Mouse (Mus musculus) ES-E14 (cell line): ENCODE results near the gene Nav3. TPM values are rescaled to one million over a fixed set of nuclear protein-coding genes. Genes with fewer than 3 reads are reported as not detected.

ENCODE experiments used
- DNase-seq: peaks from one replicate; pipeline ENCODE4 v3.0.0-alpha.2; 2013; ENCODE audit warnings: low read depth, low spot score
- H3K27ac ChIP-seq: 2 replicates; pipeline ENCODE4 v1.5.1; 2012; ENCODE audit warnings: low read depth, mild to moderate bottlenecking, low read length, moderate library complexity, mixed read lengths; ENCODE audit not compliant: poor library complexity, insufficient read depth, severe bottlenecking
- H3K36me3 ChIP-seq: 2 replicates; pipeline ENCODE4 v1.6.1; 2012; ENCODE audit warnings: mild to moderate bottlenecking, low read length, moderate library complexity, mixed read lengths; ENCODE audit not compliant: control insufficient read depth, poor library complexity, insufficient read depth, severe bottlenecking
- H3K4me1 ChIP-seq, 2 experiments: fragments of 150-350 bp in 1 of 2; sonication (generic) in 1 of 2; 2 replicates each; pipeline ENCODE4 v1.6.1; 2012; ENCODE audit warnings: low read length in 2 of 2, mild to moderate bottlenecking in 1 of 2, mixed read lengths in 1 of 2; ENCODE audit not compliant: control insufficient read depth in 2 of 2, insufficient read depth in 2 of 2, poor library complexity in 1 of 2
- H3K4me3 ChIP-seq, 2 experiments: fragments of 150-350 bp in 1 of 2; sonication (generic) in 1 of 2; 2 replicates each; pipeline ENCODE4 v1.5.1; 2012; ENCODE audit warnings: low read length in 2 of 2, low read depth in 1 of 2, mild to moderate bottlenecking in 1 of 2, mixed read lengths in 1 of 2; ENCODE audit not compliant: insufficient read depth in 1 of 2, poor library complexity in 1 of 2, severe bottlenecking in 1 of 2
- H3K9ac ChIP-seq: 2 replicates; pipeline ENCODE4 v1.6.1; 2012; ENCODE audit warnings: low read depth, mild to moderate bottlenecking, low read length, mixed read lengths; ENCODE audit not compliant: poor library complexity, insufficient read depth, severe bottlenecking
- H3K9me3 ChIP-seq: fragments of 150-350 bp; sonication (generic); 2 replicates; pipeline ENCODE4 v1.6.1; 2012; ENCODE audit warnings: low read depth, mild to moderate bottlenecking, low read length; ENCODE audit not compliant: control insufficient read depth, insufficient read depth
- CHD2 ChIP-seq: IDR thresholded peaks from 2 replicates; pipeline ENCODE4 v1.6.1; 2014; ENCODE audit warnings: mild to moderate bottlenecking, low read depth, low read length, inconsistent platforms
- HCFC1 ChIP-seq: IDR thresholded peaks from 2 replicates; pipeline ENCODE4 v1.6.1; 2012; ENCODE audit warnings: low read length, inconsistent platforms, borderline replicate concordance; ENCODE audit not compliant: insufficient read depth
- MAFK ChIP-seq: IDR thresholded peaks from 2 replicates; pipeline ENCODE4 v1.6.1; 2014; ENCODE audit warnings: mild to moderate bottlenecking, low read depth, low read length, inconsistent platforms; ENCODE audit not compliant: insufficient read depth
- ZC3H11A ChIP-seq: IDR thresholded peaks from 2 replicates; pipeline ENCODE4 v1.6.1; 2012; ENCODE audit warnings: low read depth, mild to moderate bottlenecking, inconsistent platforms, low read length, borderline replicate concordance
- ZNF384 ChIP-seq: IDR thresholded peaks from 2 replicates; pipeline ENCODE4 v1.6.1; 2012; ENCODE audit warnings: low read depth, low read length, inconsistent platforms
- in situ Hi-C, 2 experiments: fragments of 600-800 bp; cut with MboI; formaldehyde crosslinking; loops; one replicate each; pipeline ENCODE4 v1.15.1; 2025; ENCODE audit warnings: low sequenced_read_pairs in 2 of 2, inconsistent platforms in 1 of 2; ENCODE audit not compliant: unreplicated experiment in 2 of 2
- total RNA-seq: library from RNA; depleted of rRNA; stranded (reverse); fragments of 300-350 nt; gene quantifications from 2 replicates; pipeline ENCODE4 v1.2.3, GENCODE M21; 2012

The Nav3 gene
- total RNA-seq, 1 experiment, result 1.4 TPM

- in situ Hi-C loops, result no loop called here
- no peak overlapping the region for H3K27ac ChIP-seq
- DNase-seq, result no peak
These were observed 656.8 kb downstream of the Nav3 start for GRCm38 (mm10) chr10:109799246-109799645.

DNA sequence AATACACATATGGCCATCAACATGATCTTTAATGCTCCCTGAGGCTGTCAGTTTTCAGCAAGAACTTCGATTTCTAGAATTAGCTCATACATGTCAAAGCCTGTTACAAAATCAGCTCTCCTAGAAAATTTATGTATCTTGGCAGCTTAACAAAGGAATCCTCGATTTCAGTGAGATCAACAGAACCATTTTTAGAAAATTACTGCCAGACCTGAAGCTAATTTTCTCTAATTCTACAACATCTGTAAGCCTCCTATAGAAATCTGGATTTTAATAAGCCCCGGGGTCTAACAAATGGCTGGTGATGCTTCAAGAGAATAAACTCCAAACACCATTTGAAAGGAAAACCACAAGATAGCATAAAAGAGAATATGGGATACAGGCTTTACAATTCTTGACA lies 659.0 kb downstream of the Nav3 start:
- TF ChIP-seq MAFK (no peak), ZC3H11A (no peak), HCFC1 (no peak), ZNF384 (no peak), CHD2 (no peak)
- in situ Hi-C loops, result no loop called here
- no peaks in the 10 kb centered on the region for H3K36me3 ChIP-seq
- no peak overlapping the region for H3K27ac ChIP-seq
- no peak overlapping the region for H3K9ac ChIP-seq
- H3K9me3 ChIP-seq, result no peaks in the 10 kb centered on the region
- no peak overlapping the region for H3K4me3 ChIP-seq
- no peak for DNase-seq
- H3K4me1 ChIP-seq, result no peaks in the 10 kb centered on the region

More at GRCm38 (mm10) chr10:109799246-109799645, 656.8 kb downstream of the Nav3 start:
- Histone ChIP-seq H3K36me3 (no peaks in the 10 kb centered on the region), H3K4me3 (no peak overlapping the region), H3K4me1 (no peaks in the 10 kb centered on the region), H3K9me3 (no peaks in the 10 kb centered on the region), H3K9ac (no peak overlapping the region)
- TF ChIP-seq MAFK (no peak), CHD2 (no peak), ZNF384 (no peak), HCFC1 (no peak), ZC3H11A (no peak)

GRCm38 (mm10) chr10:109793491-109793890 lies 662.5 kb downstream of the Nav3 start:
- Histone ChIP-seq H3K9ac (no peak overlapping the region), H3K9me3 (no peaks in the 10 kb centered on the region), H3K4me1 (no peaks in the 10 kb centered on the region), H3K36me3 (no peaks in the 10 kb centered on the region), H3K27ac (no peak overlapping the region), H3K4me3 (no peak overlapping the region)
- TF ChIP-seq MAFK, result no peak
- TF ChIP-seq CHD2, result no peak
- in situ Hi-C loops, result no loop called here
- DNase-seq, result no peak

DNA sequence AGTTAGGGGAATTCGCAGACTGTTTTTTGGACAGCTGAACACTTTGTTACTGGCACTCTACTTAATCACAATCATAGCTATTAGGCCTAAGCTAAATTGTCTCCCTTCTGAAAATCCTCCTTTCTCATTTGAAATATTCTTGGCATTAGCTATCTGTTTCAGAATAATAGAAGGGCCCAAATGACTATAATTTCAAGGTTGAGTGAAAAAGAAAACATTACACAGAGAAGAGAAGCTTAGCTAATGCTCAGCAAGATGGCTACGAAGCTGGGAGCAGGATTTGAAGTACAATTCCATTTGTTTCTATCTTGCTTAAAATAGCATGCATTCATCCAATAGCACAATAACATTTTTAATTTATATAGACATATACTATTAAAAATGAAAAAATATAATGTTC lies 667.3 kb downstream of the Nav3 start:
- H3K4me3 ChIP-seq, result no peak overlapping the region
- TF ChIP-seq MAFK (no peak), CHD2 (no peak), ZNF384 (no peak), ZC3H11A (no peak), HCFC1 (no peak)
- DNase-seq, result no peak
- H3K36me3 ChIP-seq, result no peaks in the 10 kb centered on the region
- in situ Hi-C loops, result no loop called here
- H3K27ac ChIP-seq, result no peak overlapping the region
- H3K9me3 ChIP-seq, result no peaks in the 10 kb centered on the region
- no peak overlapping the region for H3K9ac ChIP-seq
- H3K4me1 ChIP-seq, result no peaks in the 10 kb centered on the region

DNA sequence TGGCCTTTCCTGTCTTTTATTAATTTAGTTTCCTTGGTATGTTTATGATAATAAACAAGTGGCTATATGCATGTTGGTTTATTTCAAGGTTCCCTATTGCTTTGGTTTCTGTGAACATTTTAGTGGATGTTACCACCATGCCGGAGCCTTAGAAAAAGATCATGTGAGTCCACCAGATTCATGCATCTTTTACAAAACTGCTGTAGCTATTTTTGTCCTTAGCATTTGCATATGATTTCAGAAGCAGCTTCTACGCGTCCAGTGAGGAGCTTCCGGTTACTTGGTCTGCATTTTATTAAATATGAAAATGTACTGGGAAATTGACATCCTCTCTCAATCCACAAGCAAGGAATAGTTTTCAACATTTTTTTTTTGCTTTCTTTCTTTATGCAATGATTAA lies 676.9 kb downstream of the Nav3 start:
- H3K9ac ChIP-seq, result no peak overlapping the region
- in situ Hi-C loops, result no loop called here
- no peak for DNase-seq
- no peaks in the 10 kb centered on the region for H3K9me3 ChIP-seq
- no peak overlapping the region for H3K27ac ChIP-seq
- no peak for TF ChIP-seq MAFK
- no peak for TF ChIP-seq HCFC1
- TF ChIP-seq CHD2, result no peak
- TF ChIP-seq ZNF384, result no peak
- no peak for TF ChIP-seq ZC3H11A
- no peak overlapping the region for H3K4me3 ChIP-seq
- H3K4me1 ChIP-seq, result no peaks in the 10 kb centered on the region
- no peaks in the 10 kb centered on the region for H3K36me3 ChIP-seq
